Comparison of ENCODE assay signal across 32 mouse cellular contexts in the genomic region with DNA sequence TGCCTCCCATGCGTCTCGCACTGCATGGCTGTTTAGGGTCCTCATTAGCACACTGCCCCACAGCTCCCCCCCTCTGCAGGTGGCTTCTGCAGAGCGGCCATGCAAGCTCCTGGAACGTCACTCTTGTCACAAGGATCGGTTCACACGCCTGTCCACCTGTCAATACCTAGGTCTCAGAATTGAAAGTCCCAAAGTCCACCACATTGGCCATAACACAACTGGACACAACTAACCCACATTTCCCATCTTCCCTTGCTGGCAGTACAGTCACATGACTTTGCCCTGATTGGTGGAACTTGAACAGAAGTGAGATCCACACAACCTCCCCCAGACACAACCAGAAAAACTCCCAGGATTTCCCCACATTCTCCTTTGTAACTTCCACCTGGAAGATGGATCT.
"Had no signal": no experiment of that assay in that cellular context is flagged by ENCODE, and none has a peak within 500 bp of the region (broad histone marks: within the 10 kb centered on the region; RNA-seq: fewer than 3 reads in every experiment).

No protein-coding gene starts in this region.

- ATAC-seq: liver, embryonic 12.5 days; lung, postnatal 0 days; midbrain, embryonic 13.5 days; midbrain, embryonic 15.5 days; midbrain, embryonic 16.5 days had no signal

- H3K9ac ChIP-seq: limb, embryonic 12.5 days; limb, embryonic 13.5 days; limb, embryonic 15.5 days; liver, embryonic 12.5 days; liver, embryonic 13.5 days; liver, embryonic 14.5 days; liver, embryonic 15.5 days; lung, embryonic 14.5 days; lung, embryonic 15.5 days; midbrain, embryonic 12.5 days; midbrain, embryonic 13.5 days; midbrain, embryonic 15.5 days; neural tube, embryonic 12.5 days; neural tube, embryonic 13.5 days had no signal

- H3K9me3 ChIP-seq: limb, embryonic 10.5 days; limb, embryonic 12.5 days; limb, embryonic 13.5 days; limb, embryonic 15.5 days; liver, embryonic 12.5 days; liver, embryonic 13.5 days; liver, embryonic 15.5 days; lung, embryonic 15.5 days; midbrain, embryonic 10.5 days; midbrain, embryonic 12.5 days; midbrain, embryonic 13.5 days; midbrain, embryonic 15.5 days; neural tube, embryonic 12.5 days; neural tube, embryonic 13.5 days had no signal

- H3K36me3 ChIP-seq: limb, embryonic 10.5 days; limb, embryonic 15.5 days; liver, embryonic 13.5 days; lung, embryonic 15.5 days; midbrain, embryonic 12.5 days; midbrain, embryonic 13.5 days; midbrain, embryonic 15.5 days; neural tube, embryonic 12.5 days; neural tube, embryonic 13.5 days had no signal

- H3K27me3 ChIP-seq: limb, embryonic 12.5 days; limb, embryonic 13.5 days; limb, embryonic 15.5 days; liver, embryonic 12.5 days; liver, embryonic 13.5 days; liver, embryonic 15.5 days; lung, embryonic 15.5 days; midbrain, embryonic 13.5 days; midbrain, embryonic 15.5 days; neural tube, embryonic 12.5 days; neural tube, embryonic 13.5 days had no signal

- H3K4me2 ChIP-seq: limb, embryonic 12.5 days; limb, embryonic 13.5 days; limb, embryonic 15.5 days; liver, embryonic 11.5 days; liver, embryonic 12.5 days; liver, embryonic 13.5 days; liver, embryonic 15.5 days; lung, embryonic 14.5 days; lung, embryonic 15.5 days; midbrain, embryonic 11.5 days; midbrain, embryonic 12.5 days; midbrain, embryonic 13.5 days; midbrain, embryonic 15.5 days; neural tube, embryonic 12.5 days; neural tube, embryonic 13.5 days had no signal

- H3K4me1 ChIP-seq: midbrain, embryonic 15.5 days had no signal

- H3K4me3 ChIP-seq: left cerebral cortex, adult 2 months; limb, embryonic 10.5 days; limb, embryonic 12.5 days; limb, embryonic 13.5 days; limb, embryonic 15.5 days; liver, embryonic 12.5 days; liver, embryonic 13.5 days; liver, embryonic 15.5 days; lung, embryonic 15.5 days; midbrain, embryonic 10.5 days; midbrain, embryonic 12.5 days; midbrain, embryonic 13.5 days; midbrain, embryonic 15.5 days; myocyte; neural tube, embryonic 12.5 days; neural tube, embryonic 13.5 days had no signal

- DNase-seq: left cerebral cortex, postnatal 4 days; liver; liver, embryonic 13.5 days; lung, adult 18-20 months; lung, adult 2 months; lung, embryonic 14.5 days; lung, postnatal 10 days; lung, postnatal 14 days; lung, postnatal 36 days; lung, postnatal 4 days; midbrain, embryonic 14.5 days had no signal

- H3K27ac ChIP-seq: left cerebral cortex, adult 2 months; limb, embryonic 10.5 days; limb, embryonic 12.5 days; limb, embryonic 13.5 days; limb, embryonic 15.5 days; liver, embryonic 12.5 days; liver, embryonic 13.5 days; liver, embryonic 14.5 days; liver, embryonic 15.5 days; lung, embryonic 15.5 days; macrophage; midbrain, embryonic 12.5 days; midbrain, embryonic 13.5 days; midbrain, embryonic 15.5 days; neural tube, embryonic 12.5 days; neural tube, embryonic 13.5 days had no signal
